Mouse (Mus musculus) stomach, adult 2 months (tissue): ENCODE measurements around the gene Gm10803. TPM values are rescaled to one million over a fixed set of nuclear protein-coding genes. Genes with fewer than 3 reads are reported as not detected.

Source experiments
- polyA plus RNA-seq: library from polyadenylated mRNA; depleted of rRNA; stranded (reverse); fragments of >200 nt; gene quantifications from 2 replicates; pipeline ENCODE4 v1.2.3, GENCODE M21; 2012; rRNA removed

Gene Gm10803
- not detected in 2 replicates for polyA plus RNA-seq

GRCm38 (mm10) chr2:93560268-93560667 is at the start of gene Gm10803:
Gm10803 (plus strand) TSS chr2:93560568.

Other genes with a start within 250 kb of the Gm10803 start
- 10.4 and 17.9 TPM in 2 replicates for gene Tspan18, start 226.1 kb upstream of the Gm10803 start, polyA plus RNA-seq
- gene Cd82, start 97.4 kb upstream of the Gm10803 start, polyA plus RNA-seq: 203 and 231 TPM in 2 replicates
- gene Alx4, start 81.8 kb downstream of the Gm10803 start, polyA plus RNA-seq: 0.02 TPM in 1 of 2 replicates, not detected in the other